Mouse (Mus musculus) CD4-positive, CD25-positive, alpha-beta regulatory T cell, adult 2 months (primary cell): ENCODE measurements around the gene Myom1.

ENCODE experiments used
- DNase-seq: peaks from one replicate; pipeline ENCODE4 v3.0.0-alpha.2; 2012; ENCODE audit warnings: low read depth, low spot score

Gene Myom1

GRCm38 (mm10) chr17:71014911-71015310 is 12.5 kb downstream of the Myom1 start:
- DNase-seq = no peak

GRCm38 (mm10) chr17:71017457-71017998 is 15.1 kb downstream of the Myom1 start:
- no peak for DNase-seq

DNA sequence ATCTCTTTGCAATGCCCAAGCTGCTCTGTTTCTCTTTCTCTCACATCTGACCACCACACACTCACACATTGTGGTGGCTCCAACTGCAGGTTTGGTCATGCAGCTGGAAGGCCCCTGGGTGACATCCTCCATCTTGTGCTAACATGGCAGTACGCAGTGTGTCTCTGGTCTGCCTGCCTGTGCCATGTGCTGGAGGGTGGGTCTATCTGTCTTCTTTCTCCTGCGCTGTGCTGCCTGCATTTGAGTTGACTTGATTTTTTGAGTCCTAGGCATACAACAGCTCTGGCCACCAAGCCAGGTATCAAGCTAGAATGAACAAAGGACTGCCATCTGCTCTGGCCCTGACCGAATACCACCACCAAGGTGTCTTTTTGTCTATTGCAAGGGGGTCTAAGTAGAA is 15.7 kb downstream of the Myom1 start:
- DNase-seq = no peak

DNA sequence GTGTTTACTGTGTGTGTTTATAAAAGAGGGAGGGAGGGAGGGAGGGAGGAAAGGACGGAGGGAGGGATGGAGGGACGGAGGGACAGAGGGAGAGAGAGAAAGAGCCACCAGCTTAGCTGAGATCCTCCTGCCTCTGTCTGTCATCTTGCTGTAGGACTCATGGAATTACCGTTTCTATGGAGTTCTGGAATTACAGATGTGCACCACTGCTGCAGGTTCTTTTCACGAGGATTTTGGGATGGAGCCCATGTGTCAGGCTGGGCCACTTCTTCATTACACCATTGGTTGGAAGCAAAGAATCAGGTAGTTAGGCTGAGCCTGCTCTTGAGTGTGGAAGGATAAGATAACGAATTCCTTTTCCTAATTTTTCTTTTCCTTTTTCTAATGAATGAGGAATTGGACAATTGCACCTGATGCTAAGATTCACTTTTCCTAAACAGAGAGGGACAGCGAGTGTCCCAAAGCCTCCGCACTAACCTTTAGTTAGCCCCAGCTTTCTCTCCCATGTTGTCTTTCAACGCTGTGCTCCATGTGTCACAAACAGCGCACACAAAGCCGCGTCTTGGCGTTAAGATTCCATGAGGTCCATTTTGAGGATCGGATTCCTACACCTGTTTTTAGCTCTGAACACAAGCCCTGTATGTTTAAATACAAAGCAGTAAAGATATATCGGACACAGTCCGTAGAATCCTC is 16.3 kb downstream of the Myom1 start:
- DNase-seq = no peak

DNA sequence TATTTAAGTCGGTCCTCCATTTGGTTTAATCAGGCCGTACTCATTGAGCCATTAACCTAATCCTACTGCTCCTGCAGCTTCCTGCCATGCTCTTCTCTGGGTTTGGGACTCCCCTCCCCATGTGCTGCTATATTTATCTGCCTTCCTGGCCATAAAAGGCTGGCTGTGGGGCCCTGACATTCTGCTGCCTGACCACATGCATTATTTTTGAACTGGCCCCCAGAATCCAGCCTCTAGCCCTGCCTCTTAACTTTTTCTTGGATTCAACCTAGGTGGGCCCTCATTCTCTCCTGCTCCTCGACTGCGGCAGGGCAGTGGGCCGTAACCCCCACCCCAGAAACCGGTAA is 16.8 kb downstream of the Myom1 start:
- no peak for DNase-seq

- DNase-seq = no peak
These were observed 17.4 kb downstream of the Myom1 start for GRCm38 (mm10) chr17:71019860-71020259.

DNA sequence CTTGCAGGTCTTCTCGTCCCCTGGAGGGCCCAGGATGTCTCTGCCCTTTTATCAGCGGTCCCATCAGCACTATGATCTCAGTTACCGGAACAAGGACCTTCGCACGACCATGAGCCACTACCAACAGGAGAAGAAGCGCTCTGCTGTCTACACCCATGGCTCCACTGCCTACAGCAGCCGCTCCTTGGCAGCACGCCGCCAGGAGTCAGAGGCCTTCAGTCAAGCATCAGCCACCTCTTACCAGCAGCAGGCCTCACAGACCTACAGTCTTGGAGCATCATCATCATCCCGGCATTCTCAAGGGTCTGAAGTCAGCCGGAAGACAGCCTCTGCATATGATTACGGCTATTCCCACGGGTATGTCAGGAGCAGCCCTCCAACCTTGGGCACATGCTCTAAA is 20.4 kb downstream of the Myom1 start:
- DNase-seq = no peak

- no peak for DNase-seq
These were observed 21.6 kb downstream of the Myom1 start for GRCm38 (mm10) chr17:71024071-71024470.

DNA sequence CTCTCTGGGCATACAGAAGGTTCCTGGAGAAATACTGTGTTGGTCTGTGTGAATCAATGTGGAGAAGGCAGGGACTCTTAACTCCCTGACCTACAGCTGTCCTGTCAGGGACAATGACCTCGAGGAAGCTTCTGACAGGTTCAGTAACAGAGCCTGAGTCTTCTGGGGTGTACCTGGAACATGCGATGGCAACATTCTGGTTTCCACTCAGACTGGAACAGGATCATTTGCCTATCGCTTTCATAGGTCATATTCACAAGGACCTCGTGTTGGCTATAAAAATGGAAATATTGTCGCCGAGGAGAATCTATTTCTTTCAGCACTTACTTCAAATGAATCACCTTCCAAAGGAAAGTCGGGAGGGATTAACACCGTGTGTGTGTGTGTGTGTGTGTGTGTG is 23.5 kb downstream of the Myom1 start:
- no peak for DNase-seq

- no peak for DNase-seq
These were observed 24.8 kb downstream of the Myom1 start for GRCm38 (mm10) chr17:71027186-71027585.

GRCm38 (mm10) chr17:71032719-71033118 is 30.3 kb downstream of the Myom1 start:
- no peak for DNase-seq

GRCm38 (mm10) chr17:71034472-71034871 is 32.0 kb downstream of the Myom1 start:
- DNase-seq = no peak

- DNase-seq = no peak
These were observed 34.8 kb downstream of the Myom1 start for GRCm38 (mm10) chr17:71037188-71037587.

GRCm38 (mm10) chr17:71038812-71039211 is 36.4 kb downstream of the Myom1 start:
- no peak for DNase-seq

GRCm38 (mm10) chr17:71039851-71040581 is 37.6 kb downstream of the Myom1 start:
- no peak for DNase-seq

GRCm38 (mm10) chr17:71040582-71040880 is 38.1 kb downstream of the Myom1 start:
- DNase-seq = no peak

DNA sequence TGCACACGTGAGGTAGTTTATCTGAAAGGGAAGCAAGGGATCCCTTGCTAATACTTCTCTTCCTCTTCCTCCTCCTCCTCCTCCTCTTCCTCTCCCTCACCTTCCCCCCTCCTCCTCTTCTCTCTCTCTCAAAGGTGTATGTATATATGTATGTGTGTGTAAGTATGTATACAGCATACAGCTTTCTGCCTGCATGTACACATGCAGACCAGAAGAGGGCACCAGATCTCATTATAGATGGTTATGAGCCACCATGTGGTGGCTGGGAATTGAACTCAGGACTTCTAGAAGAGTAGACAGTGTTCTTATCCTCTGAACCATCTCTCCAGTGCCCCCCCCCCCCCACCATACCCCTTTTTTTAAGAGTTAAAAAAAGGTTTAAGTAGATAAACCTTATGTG is 40.2 kb downstream of the Myom1 start:
- DNase-seq = no peak

DNA sequence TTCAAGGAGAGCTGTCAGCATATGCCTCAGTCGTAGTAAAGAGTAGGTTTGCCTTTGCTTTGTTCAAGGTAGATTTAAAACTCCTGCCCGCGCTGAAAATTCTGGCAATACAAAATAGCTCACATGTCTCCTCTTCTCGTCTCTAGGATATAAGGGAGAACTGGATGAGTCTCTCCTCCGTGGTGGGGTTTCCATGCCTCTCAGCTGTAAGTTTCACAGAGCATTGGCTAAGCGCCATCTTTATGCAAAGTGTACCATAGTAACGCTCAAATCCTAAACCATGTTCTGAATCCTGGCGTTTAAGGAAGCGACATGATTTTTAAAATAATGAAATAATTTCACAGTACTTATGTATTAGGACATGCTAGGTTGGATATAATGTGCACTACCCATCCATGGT is 43.2 kb downstream of the Myom1 start:
- DNase-seq = no peak

DNA sequence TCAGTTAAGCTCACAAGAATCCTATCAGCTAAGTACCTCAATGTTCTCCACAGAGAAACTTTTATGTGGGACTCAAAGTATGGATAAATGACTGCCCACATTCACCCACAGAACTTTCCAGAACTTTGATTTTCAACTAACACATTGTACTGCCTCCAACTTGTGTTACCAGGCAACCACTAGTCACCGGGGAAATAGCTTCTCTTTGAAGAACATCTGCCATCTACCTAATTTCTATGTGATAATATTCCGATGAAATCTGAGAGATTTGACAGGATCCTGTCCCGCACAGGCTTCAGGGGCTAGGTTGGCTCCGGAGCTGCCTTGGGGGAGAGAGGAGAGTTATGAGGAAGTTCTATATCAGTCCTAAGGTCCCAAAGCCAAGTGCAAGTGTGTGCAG is 44.4 kb downstream of the Myom1 start:
- DNase-seq = no peak

- no peak for DNase-seq
These were observed 46.9 kb downstream of the Myom1 start for GRCm38 (mm10) chr17:71049292-71049691.

DNA sequence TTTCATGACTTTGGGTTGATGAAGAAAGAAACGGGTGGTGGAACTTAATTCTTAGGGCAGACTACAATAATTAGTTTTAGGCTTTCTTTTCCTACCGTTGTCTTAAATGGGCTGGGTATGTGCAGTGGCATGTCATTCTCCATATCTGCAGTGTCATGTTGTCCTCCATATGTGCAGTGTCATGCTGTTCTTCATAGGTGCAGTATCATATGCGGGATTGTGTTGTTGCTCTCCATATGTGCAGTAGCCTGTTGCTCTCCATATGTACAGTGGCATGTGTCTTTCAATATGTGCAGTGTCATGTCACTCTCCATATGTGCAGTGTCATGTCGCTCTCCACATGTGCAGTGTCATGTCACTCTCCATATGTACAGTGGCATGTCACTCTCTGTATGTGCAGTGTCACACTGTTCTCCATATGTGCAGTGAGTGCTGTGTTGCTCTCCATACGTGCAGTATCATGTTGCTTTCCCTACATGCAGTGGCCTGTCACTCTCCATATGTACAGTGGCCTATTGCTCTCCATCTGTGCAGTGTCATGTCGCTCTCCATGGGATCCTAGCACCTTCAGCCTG is 50.8 kb downstream of the Myom1 start:
- no peak for DNase-seq

- DNase-seq = no peak
These were observed 52.9 kb downstream of the Myom1 start for GRCm38 (mm10) chr17:71055203-71055894.
